Mouse (Mus musculus) heart, adult 2 months (tissue): ENCODE data around the gene Sall1.

ENCODE experiments used
- CTCF ChIP-seq: fragments of 200-600 bp; IDR thresholded peaks from 2 replicates; pipeline ENCODE4 v1.8.1; 2022; ENCODE audit warnings: antibody characterized with exemption, mild to moderate bottlenecking, moderate library complexity
- EP300 ChIP-seq: fragments of 200-500 bp; IDR thresholded peaks from 2 replicates; pipeline ENCODE4 v1.6.1; 2011; ENCODE audit warnings: low read depth, low read length, control low read depth; ENCODE audit not compliant: insufficient read depth

- TF ChIP-seq CTCF (no peak), EP300 (no peak)
Observed at GRCm38 (mm10) chr8:89042560-89043370, 1.2 kb downstream of the Sall1 start.
